Mouse (Mus musculus) spleen, embryonic (tissue): ENCODE results near the gene Tut1.
"Not testable (repeated sequence)": the region's sequence is repeated elsewhere in the genome, so short reads cannot be mapped to it uniquely, and the experiment has no call there.

Experiments used
- CTCF ChIA-PET: fragments of 350-600 bp; sonication (Branson Sonifier 250); formaldehyde crosslinking; loops from one replicate; lab custom pipeline; 2022; lab: Charles Lee

Tut1 gene

GRCm38 (mm10) chr19:8994813-8995607 lies 41.4 kb downstream of the Tut1 start:
- CTCF ChIA-PET, result no interaction called here

- CTCF ChIA-PET, result no interaction called here
Observed at GRCm38 (mm10) chr19:8996601-8997000, 43.0 kb downstream of the Tut1 start.

- CTCF ChIA-PET, result no interaction called here
Observed at GRCm38 (mm10) chr19:8997546-8997945, 43.9 kb downstream of the Tut1 start.

- CTCF ChIA-PET, result no interaction called here
Observed at GRCm38 (mm10) chr19:8998546-8998945, 44.9 kb downstream of the Tut1 start.

- CTCF ChIA-PET, result no interaction called here
Observed at GRCm38 (mm10) chr19:8999223-8999622, 45.6 kb downstream of the Tut1 start.

GRCm38 (mm10) chr19:9006915-9007314 lies 53.3 kb downstream of the Tut1 start:
- CTCF ChIA-PET, result not testable (repeated sequence)
